Mouse (Mus musculus): ENCODE measurements around the gene Hist1h2an.

DNA sequence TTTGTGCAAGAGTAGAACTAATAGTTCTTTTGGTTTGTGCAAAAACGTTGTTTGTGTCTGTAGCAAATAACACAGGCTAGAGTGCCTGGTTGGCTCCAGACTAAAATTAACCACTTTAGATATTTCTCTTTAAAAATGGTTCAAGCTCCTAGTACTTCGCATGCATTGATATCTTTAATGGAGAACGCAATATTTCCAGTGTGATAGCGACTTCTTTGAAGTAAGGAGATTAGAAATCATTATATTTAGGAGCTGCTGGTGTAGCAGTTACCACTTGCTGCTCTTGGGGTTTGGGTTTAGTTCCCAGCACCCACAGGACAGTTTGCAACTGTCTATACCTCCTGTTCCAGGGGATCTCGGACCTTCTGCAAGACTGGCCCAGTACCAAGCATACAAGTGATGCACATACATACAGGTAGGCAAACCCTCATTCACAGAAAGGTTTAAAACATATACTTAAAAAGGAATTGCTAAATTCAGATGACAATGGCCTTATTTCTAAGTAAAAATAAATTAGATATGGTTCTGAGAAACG is 5.9 kb downstream of the Hist1h2an start:
- TF ChIP-seq CTCF (IDR thresholded peaks at IDR 0.05; ENCODE audit: control insufficient read depth, insufficient read depth, insufficient replicate concordance, low read depth, low read length) (no peak), POLR2A (IDR thresholded peaks at IDR 0.05; ENCODE audit: control insufficient read depth, low read depth, low read length) (no peak)
